Mouse (Mus musculus) hindbrain, embryonic 12.5 days (tissue): ENCODE results near the gene Gm42417. TPM values are rescaled to one million over a fixed set of nuclear protein-coding genes. Genes with fewer than 3 reads are reported as not detected.

ENCODE experiments used
- ATAC-seq: fragments of 200-750 bp; cut with Nextera tagmentation; 2 replicates; pipeline ENCODE4 v1.8.0; 2017; ENCODE audit warnings: moderate TSS enrichment; ENCODE audit not compliant: low FRiP score
- H3K27ac ChIP-seq: fragments of 300-500 bp; sonication (generic); 2 replicates; pipeline ENCODE4 v1.5.1; 2016; ENCODE audit warnings: mild to moderate bottlenecking
- H3K27me3 ChIP-seq: fragments of 300-500 bp; sonication (generic); 2 replicates; pipeline ENCODE4 v1.6.1; 2016; ENCODE audit warnings: mild to moderate bottlenecking
- H3K36me3 ChIP-seq: fragments of 300-500 bp; sonication (generic); 2 replicates; pipeline ENCODE4 v1.6.1; 2016; ENCODE audit warnings: mild to moderate bottlenecking
- H3K4me1 ChIP-seq: fragments of 300-500 bp; sonication (generic); 2 replicates; pipeline ENCODE4 v1.6.1; 2016
- H3K4me2 ChIP-seq: fragments of 300-500 bp; sonication (generic); replicated peaks from 2 replicates; pipeline ENCODE4 v1.6.1; 2016; ENCODE audit warnings: mild to moderate bottlenecking
- H3K4me3 ChIP-seq: fragments of 300-500 bp; sonication (generic); 2 replicates; pipeline ENCODE4 v1.5.1; 2016; ENCODE audit warnings: mild to moderate bottlenecking
- H3K9ac ChIP-seq: fragments of 300-500 bp; sonication (generic); 2 replicates; pipeline ENCODE4 v1.6.1; 2016; ENCODE audit warnings: mild to moderate bottlenecking, moderate library complexity
- H3K9me3 ChIP-seq: fragments of 300-500 bp; sonication (generic); replicated peaks from 2 replicates; pipeline ENCODE4 v1.6.1; 2016; ENCODE audit warnings: mild to moderate bottlenecking
- WGBS: fragments of 180-500 bp; shearing (Covaris S2); methylation state at CpG from one replicate; pipeline ENCODE4 v1.1.7; 2016; 5-methylcytosine and 5-hydroxymethylcytosine counted together
- polyA plus RNA-seq: library from polyadenylated mRNA; unstranded; fragments of >200 nt; fragmentation: Nextera tagmentation; extraction: Ambion mirVana; gene quantifications from 2 replicates; pipeline ENCODE4 v1.2.1, GENCODE M21; 2016

The Gm42417 gene
- polyA plus RNA-seq, 1 experiment from 2014 or later: not detected

DNA sequence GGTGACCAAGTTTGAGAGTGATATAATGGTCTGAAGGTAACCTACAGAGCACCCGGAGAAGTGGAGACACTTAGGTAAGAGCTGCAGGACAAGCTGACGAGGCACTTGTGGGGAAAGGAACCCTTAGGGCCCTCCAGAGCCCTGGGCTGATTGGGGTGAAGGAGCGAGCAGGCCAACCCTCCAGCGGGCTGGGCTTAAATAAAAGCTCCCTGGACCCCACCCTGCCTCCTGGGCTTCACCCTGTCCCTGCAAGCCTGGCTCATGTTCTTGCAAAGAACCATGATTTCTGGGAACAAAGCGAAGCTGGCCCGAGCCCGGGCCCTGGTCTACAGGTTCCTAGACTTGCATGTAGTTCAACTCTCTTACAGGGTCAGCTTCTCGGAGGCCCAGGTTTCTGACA is 34.3 kb upstream of the Gm42417 start:
- Histone ChIP-seq H3K27me3 (peaks cover 13% of the 10 kb centered on the region), H3K4me3 (no peak overlapping the region), H3K4me1 (peaks cover 15% of the 10 kb centered on the region), H3K9me3 (no peaks in the 10 kb centered on the region), H3K4me2 (no peak overlapping the region), H3K36me3 (no peaks in the 10 kb centered on the region), H3K9ac (no peak overlapping the region), H3K27ac (no peak overlapping the region)
- 77% methylated on average over 8 of the region's 8 CpGs for WGBS
- no peak for ATAC-seq

- Histone ChIP-seq H3K9me3 (no peaks in the 10 kb centered on the region), H3K4me2 (no peak overlapping the region), H3K27me3 (peaks cover 11% of the 10 kb centered on the region), H3K4me3 (no peak overlapping the region), H3K4me1 (peaks cover 15% of the 10 kb centered on the region), H3K27ac (no peak overlapping the region), H3K9ac (no peak overlapping the region), H3K36me3 (no peaks in the 10 kb centered on the region)
- ATAC-seq: no peak
- 70% methylated on average over 1 of the region's 1 CpGs for WGBS
Measured at GRCm38 (mm10) chr1:36572709-36573108, 33.5 kb upstream of the Gm42417 start.

DNA sequence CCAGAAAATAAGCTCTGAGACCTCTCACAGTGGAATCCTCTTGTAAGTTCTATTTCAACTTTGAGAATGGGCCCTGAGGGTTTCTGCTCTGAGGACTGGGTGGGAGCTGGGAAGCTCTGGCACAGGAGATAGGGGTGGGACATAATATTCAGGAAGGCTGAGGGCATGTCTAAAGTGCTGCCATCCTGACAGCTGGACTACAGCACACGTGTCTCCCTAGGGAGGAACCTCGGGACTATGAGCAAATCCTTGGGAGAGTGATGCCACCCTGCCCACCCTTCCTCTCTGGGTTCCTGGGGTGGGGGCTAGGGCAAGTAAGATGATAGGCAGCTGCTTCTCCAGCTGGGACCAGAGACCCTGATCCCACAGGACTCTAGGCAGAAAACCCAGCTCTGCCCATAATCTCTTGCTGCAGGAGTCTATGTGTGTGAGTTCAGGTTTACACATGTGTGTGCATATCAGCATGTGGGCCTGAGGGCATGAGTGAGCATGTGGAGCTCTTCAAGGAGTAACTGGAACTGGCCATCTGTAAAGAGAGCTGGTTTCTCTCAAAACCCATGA is 33.0 kb upstream of the Gm42417 start:
- 67% methylated on average over 2 of the region's 2 CpGs for WGBS
- H3K36me3 ChIP-seq: no peaks in the 10 kb centered on the region
- peaks cover 15% of the 10 kb centered on the region for H3K4me1 ChIP-seq
- peaks cover 7% of the 10 kb centered on the region for H3K27me3 ChIP-seq
- H3K9ac ChIP-seq: no peak overlapping the region
- no peak overlapping the region for H3K4me2 ChIP-seq
- no peak for ATAC-seq
- no peak overlapping the region for H3K27ac ChIP-seq
- H3K9me3 ChIP-seq: no peaks in the 10 kb centered on the region
- no peak overlapping the region for H3K4me3 ChIP-seq

DNA sequence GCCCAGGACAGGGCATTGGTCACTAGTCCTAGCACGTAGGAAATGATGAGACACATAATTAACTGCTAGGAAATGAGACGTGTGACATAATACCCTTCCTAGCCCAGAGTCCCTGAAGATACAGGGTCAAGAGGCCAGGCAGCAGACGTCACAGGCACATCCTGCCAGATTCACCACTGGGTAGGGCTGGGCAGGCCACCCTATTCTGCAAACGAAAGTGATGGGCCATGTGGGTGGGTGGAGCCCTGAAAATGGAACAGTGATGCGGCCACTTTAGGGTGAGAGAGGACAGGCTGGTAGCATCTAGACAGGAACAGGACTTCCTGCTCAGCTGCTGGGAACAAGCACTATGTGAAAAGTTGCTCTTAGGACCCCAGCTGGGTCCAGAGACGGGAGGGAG is 32.4 kb upstream of the Gm42417 start:
- no peak overlapping the region for H3K27ac ChIP-seq
- H3K36me3 ChIP-seq: no peaks in the 10 kb centered on the region
- H3K4me1 ChIP-seq: peaks cover 14% of the 10 kb centered on the region
- no peak overlapping the region for H3K4me2 ChIP-seq
- H3K4me3 ChIP-seq: no peak overlapping the region
- WGBS: 48% methylated on average over 6 of the region's 6 CpGs
- H3K9me3 ChIP-seq: no peaks in the 10 kb centered on the region
- peaks cover 3% of the 10 kb centered on the region; the same call in 1 of the 2 replicates for H3K27me3 ChIP-seq
- no peak for ATAC-seq
- H3K9ac ChIP-seq: no peak overlapping the region

- Histone ChIP-seq H3K36me3 (no peaks in the 10 kb centered on the region), H3K4me2 (no peak overlapping the region), H3K4me3 (no peak overlapping the region), H3K9ac (0 out of 2 replicates have a peak overlapping the region, but pooled peaks have one; percentile 18), H3K27me3 (peaks cover 3% of the 10 kb centered on the region; the same call in 1 of the 2 replicates), H3K27ac (no peak overlapping the region), H3K9me3 (no peaks in the 10 kb centered on the region), H3K4me1 (peaks cover 15% of the 10 kb centered on the region)
- no peak for ATAC-seq
- WGBS: 86% methylated on average over 5 of the region's 5 CpGs
Measured at GRCm38 (mm10) chr1:36570320-36570719, 31.1 kb upstream of the Gm42417 start.

DNA sequence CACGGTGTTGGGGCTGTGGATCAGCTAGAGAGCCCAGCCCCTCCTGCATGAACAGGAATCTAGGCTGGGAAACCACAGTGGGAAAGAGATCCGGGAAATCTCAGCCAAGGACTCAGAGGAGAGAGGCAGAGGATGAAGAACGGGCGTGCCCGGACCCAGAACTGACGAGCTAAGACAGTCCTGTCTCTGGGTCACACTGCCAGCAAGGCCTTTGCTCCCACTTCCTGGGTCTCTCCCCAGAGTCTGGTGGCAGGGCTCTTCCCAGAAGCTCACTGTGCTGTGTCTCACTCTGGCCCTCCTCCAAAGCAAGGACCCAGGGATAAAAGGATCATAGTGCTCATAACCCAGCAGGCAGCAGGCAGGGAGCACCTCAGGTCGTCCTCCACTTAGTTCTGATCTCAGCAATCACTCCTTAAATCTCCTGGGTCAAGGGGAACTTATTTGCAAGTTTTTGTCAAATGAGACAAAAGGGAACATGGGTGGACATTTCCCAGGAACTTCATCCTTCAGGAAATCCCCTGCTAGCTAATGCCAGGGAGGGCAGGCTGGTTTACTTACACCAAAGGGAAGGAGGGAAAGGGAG is 30.6 kb upstream of the Gm42417 start:
- no peaks in the 10 kb centered on the region for H3K36me3 ChIP-seq
- no peak for ATAC-seq
- peaks cover 15% of the 10 kb centered on the region for H3K4me1 ChIP-seq
- H3K4me3 ChIP-seq: no peak overlapping the region
- no peaks in the 10 kb centered on the region for H3K9me3 ChIP-seq
- peak overlapping the region; percentile 12; the same call in 1 of the 2 replicates for H3K27ac ChIP-seq
- no peak overlapping the region for H3K4me2 ChIP-seq
- 61% methylated on average over 7 of the region's 7 CpGs for WGBS
- peaks cover 3% of the 10 kb centered on the region; the same call in 1 of the 2 replicates for H3K27me3 ChIP-seq
- H3K9ac ChIP-seq: no peak overlapping the region

- Histone ChIP-seq H3K4me2 (no peak overlapping the region), H3K36me3 (no peaks in the 10 kb centered on the region), H3K27me3 (peaks cover 3% of the 10 kb centered on the region; the same call in 1 of the 2 replicates), H3K4me1 (peaks cover 12% of the 10 kb centered on the region; the same call in 1 of the 2 replicates), H3K4me3 (no peak overlapping the region), H3K27ac (no peak overlapping the region), H3K9ac (no peak overlapping the region), H3K9me3 (no peaks in the 10 kb centered on the region)
- ATAC-seq: no peak
- 77% methylated on average over 4 of the region's 4 CpGs for WGBS
Measured at GRCm38 (mm10) chr1:36568776-36569175, 29.5 kb upstream of the Gm42417 start.

- no peak for ATAC-seq
- no peaks in the 10 kb centered on the region for H3K36me3 ChIP-seq
- no peak overlapping the region for H3K4me3 ChIP-seq
- 43% methylated on average over 21 of the region's 21 CpGs for WGBS
- peaks cover 3% of the 10 kb centered on the region; the same call in 1 of the 2 replicates for H3K27me3 ChIP-seq
- no peak overlapping the region for H3K27ac ChIP-seq
- no peak overlapping the region for H3K4me2 ChIP-seq
- H3K4me1 ChIP-seq: peaks cover 13% of the 10 kb centered on the region; the same call in 1 of the 2 replicates
- no peak overlapping the region for H3K9ac ChIP-seq
- no peaks in the 10 kb centered on the region for H3K9me3 ChIP-seq
Measured at GRCm38 (mm10) chr1:36567818-36568603, 28.8 kb upstream of the Gm42417 start.

- Histone ChIP-seq H3K36me3 (no peaks in the 10 kb centered on the region), H3K27me3 (peaks cover 3% of the 10 kb centered on the region; the same call in 1 of the 2 replicates), H3K9ac (0 out of 2 replicates have a peak overlapping the region, but pooled peaks have one; percentile 2), H3K9me3 (no peaks in the 10 kb centered on the region), H3K4me3 (no peak overlapping the region), H3K4me1 (peaks cover 13% of the 10 kb centered on the region; the same call in 1 of the 2 replicates), H3K4me2 (no peak overlapping the region), H3K27ac (no peak overlapping the region)
- 16% methylated on average over 2 of the region's 2 CpGs for WGBS
- no peak for ATAC-seq
Measured at GRCm38 (mm10) chr1:36566425-36566824, 27.2 kb upstream of the Gm42417 start.

- Histone ChIP-seq H3K4me3 (no peak overlapping the region), H3K36me3 (no peaks in the 10 kb centered on the region), H3K4me2 (no peak overlapping the region), H3K9ac (no peak overlapping the region), H3K9me3 (no peaks in the 10 kb centered on the region), H3K27me3 (peaks cover 5% of the 10 kb centered on the region; the same call in 1 of the 2 replicates), H3K4me1 (peaks cover 19% of the 10 kb centered on the region), H3K27ac (no peak overlapping the region)
- ATAC-seq: no peak
- 82% methylated on average over 6 of the region's 6 CpGs for WGBS
Measured at GRCm38 (mm10) chr1:36564101-36564500, 24.9 kb upstream of the Gm42417 start.

- ATAC-seq: no peak
- no peak overlapping the region for H3K4me3 ChIP-seq
- H3K9ac ChIP-seq: no peak overlapping the region
- H3K4me1 ChIP-seq: peaks cover 23% of the 10 kb centered on the region
- H3K27me3 ChIP-seq: peaks cover 5% of the 10 kb centered on the region; the same call in 1 of the 2 replicates
- H3K4me2 ChIP-seq: no peak overlapping the region
- 69% methylated on average over 4 of the region's 4 CpGs for WGBS
- no peaks in the 10 kb centered on the region for H3K9me3 ChIP-seq
- H3K27ac ChIP-seq: no peak overlapping the region
- H3K36me3 ChIP-seq: no peaks in the 10 kb centered on the region
Measured at GRCm38 (mm10) chr1:36563632-36564031, 24.4 kb upstream of the Gm42417 start.

DNA sequence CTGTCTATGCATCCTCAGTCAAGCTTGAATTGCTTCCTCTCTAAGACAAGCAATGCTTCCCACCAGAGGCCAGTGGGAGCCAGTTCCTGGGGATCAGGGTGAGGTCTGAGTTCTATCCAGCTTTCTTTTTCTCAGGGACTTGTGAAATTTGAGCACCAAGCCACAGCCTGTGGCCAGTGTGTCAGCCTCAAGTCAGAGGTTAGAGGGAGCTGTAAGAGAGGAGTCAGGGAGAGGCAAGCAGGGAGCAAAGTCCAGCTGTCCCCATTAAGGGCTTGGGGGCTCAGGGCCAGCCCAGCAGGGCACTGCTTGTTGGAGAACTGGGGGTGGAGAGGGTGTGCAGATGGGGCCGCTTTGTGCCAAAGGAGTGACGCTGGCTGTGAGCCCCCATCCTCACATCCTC is 24.0 kb upstream of the Gm42417 start:
- Histone ChIP-seq H3K9me3 (no peaks in the 10 kb centered on the region), H3K27me3 (peaks cover 5% of the 10 kb centered on the region; the same call in 1 of the 2 replicates), H3K4me3 (no peak overlapping the region), H3K36me3 (no peaks in the 10 kb centered on the region), H3K27ac (no peak overlapping the region), H3K4me1 (peaks cover 27% of the 10 kb centered on the region), H3K9ac (no peak overlapping the region), H3K4me2 (no peak overlapping the region)
- WGBS: 60% methylated on average over 2 of the region's 2 CpGs
- no peak for ATAC-seq
